Mouse (Mus musculus): ENCODE data around the gene Pard3b. TPM values are rescaled to one million over a fixed set of nuclear protein-coding genes. Genes with fewer than 3 reads are reported as not detected.
A peak's percentile ranks its signal among the peaks of the same experiment; 100 is the strongest.

Gene Pard3b
- polyA plus RNA-seq, 1 experiment from 2014 or later, result 19.6 TPM

- no peak for TF ChIP-seq CTCF (IDR thresholded peaks at IDR 0.05; ENCODE audit: low read depth)
- H3K4me1 ChIP-seq (ENCODE audit: insufficient read depth), result peaks cover 8% of the 10 kb centered on the region
- H3K9me3 ChIP-seq (ENCODE audit: low read depth, low read length), result no peaks in the 10 kb centered on the region
- WGBS, result 65% methylated on average over 5 of the region's 5 CpGs
- H3K4me2 ChIP-seq, result no peak overlapping the region
- no peaks in the 10 kb centered on the region for H3K36me3 ChIP-seq (ENCODE audit: insufficient read depth)
- no peak overlapping the region for H3K4me3 ChIP-seq (ENCODE audit: low read depth, low read length)
- H3K27ac ChIP-seq (ENCODE audit: low read depth), result no peak overlapping the region
- H3K9ac ChIP-seq, result no peak overlapping the region
- H3K27me3 ChIP-seq (ENCODE audit: insufficient read depth, low read length), result no peaks in the 10 kb centered on the region
- ATAC-seq (ENCODE audit: insufficient read depth) (peak; percentile 31; the same call in 1 of the 2 replicates), DNase-seq (peak; percentile 32)
These were observed 286.9 kb downstream of the Pard3b start for GRCm38 (mm10) chr1:61925541-61925940.

- H3K27ac ChIP-seq (ENCODE audit: low read depth), result no peak overlapping the region; the same call in 1 of the 2 replicates
- no peaks in the 10 kb centered on the region for H3K36me3 ChIP-seq (ENCODE audit: insufficient read depth)
- H3K4me3 ChIP-seq (ENCODE audit: low read depth, low read length), result no peak overlapping the region
- no peak for DNase-seq
- 56% methylated on average over 7 of the region's 7 CpGs for WGBS
- no peak for ATAC-seq (ENCODE audit: insufficient read depth)
- no peaks in the 10 kb centered on the region for H3K9me3 ChIP-seq (ENCODE audit: low read depth, low read length)
- H3K4me1 ChIP-seq (ENCODE audit: insufficient read depth), result peaks cover 8% of the 10 kb centered on the region
- no peaks in the 10 kb centered on the region for H3K27me3 ChIP-seq (ENCODE audit: insufficient read depth, low read length)
- no peak overlapping the region for H3K9ac ChIP-seq
- no peak overlapping the region for H3K4me2 ChIP-seq
- TF ChIP-seq CTCF (IDR thresholded peaks at IDR 0.05; ENCODE audit: low read depth), result no peak
These were observed 289.6 kb downstream of the Pard3b start for GRCm38 (mm10) chr1:61928131-61928761.

GRCm38 (mm10) chr1:61933574-61933973 is 294.9 kb downstream of the Pard3b start:
- no peaks in the 10 kb centered on the region for H3K36me3 ChIP-seq (ENCODE audit: insufficient read depth)
- DNase-seq, result no peak
- 74% methylated on average over 2 of the region's 2 CpGs for WGBS
- no peaks in the 10 kb centered on the region for H3K27me3 ChIP-seq (ENCODE audit: insufficient read depth, low read length)
- H3K4me2 ChIP-seq, result no peak overlapping the region
- TF ChIP-seq CTCF (IDR thresholded peaks at IDR 0.05; ENCODE audit: low read depth), result no peak
- no peak for ATAC-seq (ENCODE audit: insufficient read depth)
- no peak overlapping the region for H3K9ac ChIP-seq
- H3K4me1 ChIP-seq (ENCODE audit: insufficient read depth), result no peaks in the 10 kb centered on the region
- no peak overlapping the region for H3K27ac ChIP-seq (ENCODE audit: low read depth)
- no peak overlapping the region for H3K4me3 ChIP-seq (ENCODE audit: low read depth, low read length)
- H3K9me3 ChIP-seq (ENCODE audit: low read depth, low read length), result no peaks in the 10 kb centered on the region

GRCm38 (mm10) chr1:61934760-61935159 is 296.1 kb downstream of the Pard3b start:
- no peak overlapping the region for H3K27ac ChIP-seq (ENCODE audit: low read depth)
- H3K9me3 ChIP-seq (ENCODE audit: low read depth, low read length), result no peaks in the 10 kb centered on the region
- WGBS, result 86% methylated on average over 4 of the region's 4 CpGs
- no peak for TF ChIP-seq CTCF (IDR thresholded peaks at IDR 0.05; ENCODE audit: low read depth)
- H3K9ac ChIP-seq, result no peak overlapping the region
- no peak for DNase-seq
- H3K27me3 ChIP-seq (ENCODE audit: insufficient read depth, low read length), result no peaks in the 10 kb centered on the region
- ATAC-seq (ENCODE audit: insufficient read depth), result no peak
- no peaks in the 10 kb centered on the region for H3K36me3 ChIP-seq (ENCODE audit: insufficient read depth)
- no peak overlapping the region for H3K4me3 ChIP-seq (ENCODE audit: low read depth, low read length)
- no peak overlapping the region for H3K4me2 ChIP-seq
- H3K4me1 ChIP-seq (ENCODE audit: insufficient read depth), result no peaks in the 10 kb centered on the region

- Histone ChIP-seq H3K36me3 (ENCODE audit: insufficient read depth) (no peaks in the 10 kb centered on the region), H3K9me3 (ENCODE audit: low read depth, low read length) (no peaks in the 10 kb centered on the region), H3K4me1 (ENCODE audit: insufficient read depth) (no peaks in the 10 kb centered on the region), H3K27me3 (ENCODE audit: insufficient read depth, low read length) (no peaks in the 10 kb centered on the region), H3K9ac (no peak overlapping the region), H3K27ac (ENCODE audit: low read depth) (no peak overlapping the region), H3K4me2 (no peak overlapping the region), H3K4me3 (ENCODE audit: low read depth, low read length) (no peak overlapping the region)
- no peak for ATAC-seq (ENCODE audit: insufficient read depth)
- TF ChIP-seq CTCF (IDR thresholded peaks at IDR 0.05; ENCODE audit: low read depth), result no peak
- 77% methylated on average over 10 of the region's 10 CpGs for WGBS
- no peak for DNase-seq
These were observed 301.3 kb downstream of the Pard3b start for GRCm38 (mm10) chr1:61939882-61940281.

GRCm38 (mm10) chr1:61961533-61961932 is 322.9 kb downstream of the Pard3b start:
- Histone ChIP-seq H3K4me2 (no peak overlapping the region), H3K4me3 (ENCODE audit: low read depth, low read length) (no peak overlapping the region), H3K36me3 (ENCODE audit: insufficient read depth) (no peaks in the 10 kb centered on the region), H3K9me3 (ENCODE audit: low read depth, low read length) (no peaks in the 10 kb centered on the region), H3K9ac (no peak overlapping the region), H3K27ac (ENCODE audit: low read depth) (no peak overlapping the region), H3K4me1 (ENCODE audit: insufficient read depth) (no peaks in the 10 kb centered on the region), H3K27me3 (ENCODE audit: insufficient read depth, low read length) (no peaks in the 10 kb centered on the region)
- no peak for DNase-seq
- WGBS, result 89% methylated on average over 9 of the region's 9 CpGs
- no peak for TF ChIP-seq CTCF (IDR thresholded peaks at IDR 0.05; ENCODE audit: low read depth)
- no peak for ATAC-seq (ENCODE audit: insufficient read depth)

- ATAC-seq (ENCODE audit: insufficient read depth), result no peak
These were observed 323.9 kb downstream of the Pard3b start for GRCm38 (mm10) chr1:61962571-61962970.

More at GRCm38 (mm10) chr1:61962571-61962970, 323.9 kb downstream of the Pard3b start:
- Histone ChIP-seq H3K27ac (ENCODE audit: low read depth) (no peak overlapping the region), H3K36me3 (ENCODE audit: insufficient read depth) (no peaks in the 10 kb centered on the region), H3K4me2 (no peak overlapping the region), H3K4me1 (ENCODE audit: insufficient read depth) (no peaks in the 10 kb centered on the region), H3K9ac (no peak overlapping the region), H3K27me3 (ENCODE audit: insufficient read depth, low read length) (no peaks in the 10 kb centered on the region), H3K9me3 (ENCODE audit: low read depth, low read length) (no peaks in the 10 kb centered on the region), H3K4me3 (ENCODE audit: low read depth, low read length) (no peak overlapping the region)
- no peak for DNase-seq
- 81% methylated on average over 4 of the region's 4 CpGs for WGBS
- TF ChIP-seq CTCF (IDR thresholded peaks at IDR 0.05; ENCODE audit: low read depth), result no peak

All from lung, embryonic 14.5 days (tissue).